Mouse (Mus musculus) CH12F3 (cell line): ENCODE results near the gene Fgd4.

ENCODE experiments used
- in situ Hi-C: fragments of 300-500 bp; cut with MboI; formaldehyde crosslinking; loops from 2 replicates; pipeline ENCODE4 v1.14.3; 2020; ENCODE audit warnings: low sequenced_read_pairs

Fgd4 gene

GRCm38 (mm10) chr16:16600461-16600860, at the start of gene Fgd4:
Gene Fgd4 (minus strand): TSS chr16:16600549.
- in situ Hi-C loops: no loop called here

GRCm38 (mm10) chr16:16645148-16645547, 44.8 kb upstream of the Fgd4 start:
- in situ Hi-C loops: no loop called here

DNA sequence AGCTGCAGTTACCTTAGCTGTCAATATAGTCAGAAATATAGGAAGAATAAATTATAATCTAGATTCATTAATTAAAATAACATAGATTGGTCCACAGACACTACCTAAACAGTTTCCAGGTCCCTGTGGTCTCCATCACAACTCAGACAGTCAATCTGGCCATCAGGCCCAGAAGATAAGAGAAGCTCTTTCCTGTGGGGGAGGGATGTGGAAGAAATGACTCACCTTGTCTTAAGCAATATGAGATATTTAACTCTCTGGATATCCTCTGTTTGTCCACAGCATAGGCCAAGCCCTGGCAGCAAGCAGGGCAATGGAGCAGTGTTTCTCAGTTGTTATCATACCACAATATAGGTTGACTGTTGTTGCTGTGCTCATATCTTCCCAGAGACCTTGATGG, 33.4 kb upstream of the Fgd4 start:
- in situ Hi-C loops: no loop called here

DNA sequence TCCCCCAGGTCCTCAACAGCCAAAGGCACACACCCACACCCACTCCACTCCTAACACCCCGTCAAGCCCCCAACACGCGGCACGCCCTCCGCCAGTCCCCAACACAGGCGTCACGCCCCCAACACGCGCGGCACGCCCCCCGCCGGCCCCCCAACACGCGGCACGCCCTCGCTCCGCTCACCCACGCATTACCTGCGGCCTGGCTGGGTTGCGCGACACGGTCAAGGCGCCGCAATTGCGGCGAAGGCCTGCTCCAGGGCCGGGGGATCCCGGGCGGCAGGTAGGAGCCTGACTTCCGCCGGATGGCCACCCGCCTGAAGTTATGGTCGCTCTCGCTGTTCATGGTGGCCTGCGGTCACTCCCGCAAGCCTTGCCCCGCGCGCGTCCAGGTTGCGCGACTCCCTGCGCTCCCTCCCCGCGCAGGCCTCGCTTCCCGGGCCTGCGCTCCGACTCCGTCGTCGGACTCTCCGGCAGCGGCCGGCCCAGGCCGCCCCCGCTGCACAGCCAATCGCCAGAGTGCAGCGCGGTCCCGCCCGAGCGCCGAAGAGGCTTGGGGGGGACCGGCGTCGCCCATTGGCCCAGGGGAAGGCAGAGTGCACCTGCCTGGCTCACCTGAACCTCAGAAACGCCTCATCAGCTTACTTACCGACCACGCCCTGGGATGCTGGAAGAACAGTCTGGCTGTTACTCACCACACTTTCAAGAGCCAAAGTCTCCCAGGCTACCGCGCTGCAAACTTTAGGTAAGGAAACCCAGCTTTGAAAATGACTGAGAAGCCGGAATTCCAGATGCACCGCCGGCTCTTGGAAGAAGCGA, 555 bp downstream of the Fgd4 start:
- in situ Hi-C loops: no loop called here

GRCm38 (mm10) chr16:16596582-16596981, 3.8 kb downstream of the Fgd4 start:
- in situ Hi-C loops: no loop called here

DNA sequence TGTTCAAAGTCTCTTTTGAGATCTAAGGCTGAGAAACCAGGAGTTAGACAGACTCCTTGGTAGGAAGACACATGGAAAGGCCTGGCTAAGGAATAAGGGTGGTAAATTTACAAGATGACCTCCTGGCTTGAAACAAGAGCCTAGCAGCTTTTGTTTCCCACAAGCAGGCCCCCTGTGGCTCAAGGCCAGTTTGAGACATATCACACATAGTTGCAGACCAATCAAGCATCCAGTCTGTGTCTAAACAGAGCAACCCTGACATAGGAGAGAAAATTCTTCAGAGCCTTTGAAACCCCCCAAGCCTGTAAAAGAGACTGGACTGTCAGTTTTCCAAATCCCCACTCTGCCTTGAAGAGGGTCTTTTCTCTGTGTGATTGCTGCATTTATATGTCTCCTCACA, 7.7 kb downstream of the Fgd4 start:
- in situ Hi-C loops: no loop called here

DNA sequence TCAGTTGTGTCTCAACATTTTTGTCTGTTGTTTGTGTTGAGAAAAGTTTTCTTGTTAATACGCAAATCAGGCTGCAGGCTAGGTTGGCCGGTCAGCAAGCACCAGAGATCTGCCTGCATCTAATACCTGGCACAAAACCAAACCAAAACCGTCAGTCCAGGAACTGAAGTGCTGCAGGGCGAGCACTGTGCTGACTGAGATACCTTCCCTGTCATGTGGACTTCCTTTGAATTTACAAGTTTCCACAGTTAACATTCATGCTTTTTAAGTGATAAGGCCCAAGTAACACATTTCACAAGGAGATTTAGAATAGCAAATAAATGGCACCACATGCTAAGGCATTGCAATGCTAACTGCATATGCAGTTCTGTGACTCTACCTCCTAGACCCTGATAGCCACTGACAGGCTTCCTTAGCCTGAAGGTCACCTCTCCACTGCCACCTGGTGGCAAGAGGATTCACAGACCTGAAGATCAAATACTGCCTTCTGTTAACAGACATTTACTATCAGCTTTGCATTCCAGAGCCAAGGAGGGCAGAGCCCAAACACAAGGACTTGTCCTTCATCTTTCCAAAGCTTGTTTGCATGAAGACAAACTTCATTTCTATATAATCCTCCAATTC, 15.8 kb downstream of the Fgd4 start:
- in situ Hi-C loops: loop anchor here (10.0 kb wide), 1 partner anchor 380 kb away; no protein-coding TSS in a partner anchor

DNA sequence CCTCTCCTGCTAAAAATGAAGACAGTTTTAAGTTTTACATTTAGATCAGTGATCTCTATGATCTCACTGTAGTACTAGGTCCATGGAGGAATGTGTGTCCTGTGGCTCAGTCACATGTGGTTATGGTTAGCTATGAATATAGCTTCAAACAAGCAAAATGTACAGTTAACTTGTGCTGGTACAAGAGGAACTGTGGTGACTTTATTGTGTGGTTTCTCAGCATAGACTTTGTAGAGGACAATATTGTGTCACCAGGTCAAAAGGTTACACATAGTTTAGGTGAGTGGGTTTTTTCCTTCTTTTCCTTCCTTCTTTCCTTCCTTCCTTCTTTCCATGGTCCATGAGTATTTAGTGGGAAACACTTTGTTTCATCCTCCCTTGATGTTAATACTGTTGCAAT, 23.8 kb downstream of the Fgd4 start:
- in situ Hi-C loops: no loop called here

GRCm38 (mm10) chr16:16574508-16574907, 25.8 kb downstream of the Fgd4 start:
- in situ Hi-C loops: no loop called here

DNA sequence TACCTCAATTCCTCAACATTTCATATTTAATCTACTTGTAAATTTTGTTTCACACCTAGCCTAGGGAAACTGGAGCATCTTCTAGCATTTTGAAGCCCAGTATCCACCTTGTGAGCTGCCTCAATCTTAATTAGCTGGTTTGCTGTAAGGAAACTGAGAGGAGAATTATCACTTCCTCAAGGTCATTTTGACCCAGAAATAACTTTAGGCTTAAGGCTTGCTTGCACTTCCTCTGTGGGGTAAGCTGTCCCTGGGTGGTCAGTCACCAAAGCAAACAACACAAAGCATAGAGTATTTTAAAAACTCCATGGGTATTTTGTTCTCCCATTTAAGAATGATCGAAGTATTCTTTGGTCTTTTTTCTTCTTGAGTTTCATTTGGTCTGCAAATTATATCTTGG, 27.2 kb downstream of the Fgd4 start:
- in situ Hi-C loops: no loop called here

DNA sequence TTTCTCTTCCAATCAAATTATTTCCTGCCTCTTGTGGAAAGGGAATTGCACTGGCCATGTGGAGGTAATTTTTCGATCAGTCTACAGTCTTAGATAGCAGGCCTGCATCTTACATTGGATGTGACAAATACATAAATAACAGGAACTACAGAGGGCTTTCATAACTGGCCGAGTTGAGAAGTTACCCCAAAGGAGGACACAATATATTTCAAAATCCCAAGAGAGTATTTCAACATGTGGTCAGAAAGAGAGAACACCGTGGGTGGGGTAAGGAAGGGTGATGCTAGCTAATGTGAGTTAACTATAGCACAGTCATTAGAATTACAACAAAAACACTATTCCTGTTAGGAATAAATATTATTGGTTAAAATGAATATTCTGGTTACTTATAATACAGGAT, 29.0 kb downstream of the Fgd4 start:
- in situ Hi-C loops: no loop called here

DNA sequence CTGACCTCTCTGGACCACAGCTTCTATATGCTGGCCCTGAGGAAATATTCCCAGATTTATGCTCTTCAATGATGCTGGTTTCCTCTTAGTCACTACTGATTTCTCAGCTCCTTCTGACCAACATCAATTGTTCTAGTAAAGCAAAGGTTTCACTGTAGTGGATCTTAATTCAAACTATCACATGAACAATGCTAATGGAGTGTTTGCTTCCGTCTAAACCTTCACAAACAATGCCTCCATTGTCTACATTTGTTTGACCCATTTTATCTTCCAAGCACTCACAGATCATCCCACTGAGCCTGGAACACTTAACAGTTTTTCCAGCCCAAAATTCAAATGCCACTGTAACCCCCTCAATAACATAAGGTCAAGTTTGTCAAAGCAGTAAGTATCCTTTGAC, 33.6 kb downstream of the Fgd4 start:
- in situ Hi-C loops: no loop called here

DNA sequence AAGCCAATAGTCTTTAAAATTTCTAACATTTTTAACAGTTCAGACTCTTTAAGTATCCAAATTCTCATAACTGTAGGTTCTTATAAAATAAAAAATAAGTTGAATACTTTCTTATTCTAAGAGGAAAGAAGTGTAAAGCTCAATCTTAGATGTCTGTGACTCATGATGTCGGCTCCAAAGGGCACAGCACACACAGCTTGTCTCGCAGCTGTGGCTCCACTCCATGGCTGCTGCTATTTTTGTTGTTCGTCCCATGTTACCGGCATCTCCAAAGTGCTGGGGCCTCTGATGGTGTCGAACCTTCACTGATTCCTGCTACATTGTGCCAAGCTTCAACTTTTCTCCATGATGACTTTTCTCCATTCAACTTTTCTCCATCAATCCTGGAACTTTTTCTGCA, 34.1 kb downstream of the Fgd4 start:
- in situ Hi-C loops: no loop called here

- in situ Hi-C loops: no loop called here
Observed at GRCm38 (mm10) chr16:16565786-16566185, 34.6 kb downstream of the Fgd4 start.

DNA sequence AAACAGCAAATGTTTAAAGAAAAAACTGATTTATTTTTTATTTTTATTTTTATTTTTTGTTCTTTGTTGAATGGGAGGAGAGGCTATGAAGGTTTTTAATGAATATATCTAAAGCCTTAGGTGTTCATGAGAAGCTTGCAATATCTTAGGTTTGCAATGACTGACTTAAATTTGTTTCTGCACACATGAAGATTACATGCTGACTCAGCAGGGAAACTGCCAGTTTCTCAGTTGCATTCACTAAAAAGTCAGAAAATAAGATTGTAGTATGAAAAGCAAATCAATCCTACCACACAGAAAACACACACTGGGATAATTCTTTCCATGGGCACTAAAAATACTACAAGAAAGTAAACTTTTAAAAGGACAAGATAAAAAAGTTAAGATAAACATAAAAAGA, 39.6 kb downstream of the Fgd4 start:
- in situ Hi-C loops: no loop called here

GRCm38 (mm10) chr16:16559878-16560531, 40.3 kb downstream of the Fgd4 start:
- in situ Hi-C loops: no loop called here

- in situ Hi-C loops: no loop called here
Observed at GRCm38 (mm10) chr16:16559016-16559877, 41.1 kb downstream of the Fgd4 start.

DNA sequence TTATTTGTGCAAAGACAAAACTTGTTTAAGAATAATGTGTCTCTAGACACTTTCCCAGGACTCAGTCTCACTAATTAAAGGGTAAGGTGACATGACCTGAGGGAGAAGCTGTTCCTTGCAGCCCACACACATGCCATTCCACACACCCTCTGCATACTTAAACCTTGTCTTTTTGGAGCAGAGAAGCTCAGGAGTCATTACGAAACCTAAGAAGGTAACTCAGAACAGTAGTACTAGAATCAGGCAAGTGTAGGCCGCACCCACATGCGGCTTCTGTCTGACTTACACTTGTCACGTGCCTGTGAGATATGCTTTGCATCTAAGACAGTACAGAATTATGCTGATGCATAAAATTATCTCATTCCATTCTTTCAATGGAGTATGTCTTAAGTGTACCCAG, 42.6 kb downstream of the Fgd4 start:
- in situ Hi-C loops: no loop called here

- in situ Hi-C loops: no loop called here
Observed at GRCm38 (mm10) chr16:16554098-16554497, 46.3 kb downstream of the Fgd4 start.

GRCm38 (mm10) chr16:16552197-16552596, 48.2 kb downstream of the Fgd4 start:
- in situ Hi-C loops: no loop called here

GRCm38 (mm10) chr16:16549105-16549504, 51.2 kb downstream of the Fgd4 start:
- in situ Hi-C loops: no loop called here
